8 mouse cellular contexts compared by ENCODE assay signal in the genomic region with DNA sequence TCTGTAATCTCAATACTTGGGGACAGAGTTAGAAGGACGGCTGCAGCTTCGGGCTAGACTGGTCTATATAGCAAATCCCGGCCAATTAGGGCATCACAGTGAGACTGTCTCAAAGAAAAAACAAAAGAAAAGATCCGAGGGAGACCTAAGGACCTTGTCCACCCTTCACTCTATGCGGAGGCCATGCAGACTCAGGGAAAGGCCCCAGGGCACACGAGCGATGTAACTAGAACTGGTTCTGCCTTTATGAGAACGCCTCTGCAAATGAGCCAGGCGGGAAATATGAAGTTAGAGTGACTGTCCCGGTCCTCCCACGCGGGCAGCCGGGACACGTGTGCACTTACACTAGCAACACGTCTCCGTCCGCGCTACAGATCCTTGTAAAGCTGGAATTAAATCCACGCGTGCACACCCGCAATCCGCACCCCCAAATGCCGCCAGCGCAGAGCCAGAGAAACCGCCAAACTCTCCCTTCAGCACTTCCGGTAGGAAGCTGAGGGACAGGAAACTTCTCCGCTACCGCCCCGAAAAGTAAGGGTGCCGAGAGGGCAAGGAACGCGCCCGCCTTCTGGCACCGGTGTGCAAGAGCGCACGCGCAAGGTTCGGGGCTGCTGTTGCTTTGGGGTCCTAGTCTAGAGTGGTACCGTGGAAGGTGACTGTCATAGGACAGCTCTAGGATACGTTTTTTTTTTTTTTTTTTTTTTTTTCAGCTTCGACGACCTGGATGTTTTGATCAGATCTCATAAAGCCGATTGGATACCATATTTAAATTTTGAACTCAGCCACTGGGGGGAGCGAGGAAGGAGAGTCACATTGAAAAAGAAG. TPM values are rescaled to one million over a fixed set of nuclear protein-coding genes. Genes with fewer than 3 reads are reported as not detected.
DNase-seq lines count a peak whose midpoint lies in the region; ATAC-seq lines count a peak whose summit lies in the region.

A gene (minus strand): TSS at position 492 of the 825 bp plus-strand sequence.

- DNase-seq in adrenal gland, adult (ENCODE audit: inconsistent age in 2 of 2, low spot score in 1 of 2): peak; percentile 95 to 97
- DNase-seq in embryo, embryonic 10.5 days (ENCODE audit: low spot score): peak; percentile 97
- peak; percentile 90 for DNase-seq in gastrocnemius, postnatal 25 days
- DNase-seq in intestine, embryonic 14.5 days (ENCODE audit: low spot score): peak; percentile 95
- peak; percentile 92 to 95 for DNase-seq in left cerebral cortex, postnatal 14 days (ENCODE audit: low spot score in 2 of 2)
- DNase-seq in mesoderm, embryonic 11.5 days (ENCODE audit: low read depth, low spot score): peak; percentile 95
- peak; percentile 90 to 91 for DNase-seq in right cerebral cortex, postnatal 36 days (ENCODE audit: low spot score in 2 of 2)
- DNase-seq in yolk sac, embryonic 10.5 days (ENCODE audit: low spot score): peak; percentile 93

- under 1% methylated on average over 44 of the region's 44 CpGs for whole genome bisulfite sequencing in intestine, embryonic 14.5 days

- peak within 1 kb of the TSS; percentile 77 for H3K4me2 ChIP-seq in intestine, embryonic 14.5 days (ENCODE audit: low read length)

- peak within 1 kb of the TSS; percentile 83 for H3K4me3 ChIP-seq in intestine, embryonic 14.5 days (ENCODE audit: low read depth, low read length)

- no peaks in the 10 kb centered on the region for H3K27me3 ChIP-seq in intestine, embryonic 14.5 days (replicated peaks; ENCODE audit: control insufficient read depth, insufficient read depth, low read length)

- peaks cover 27% of the 10 kb centered on the region for H3K36me3 ChIP-seq in intestine, embryonic 14.5 days (ENCODE audit: control insufficient read depth, insufficient read depth, low read length)

- H3K9me3 ChIP-seq in intestine, embryonic 14.5 days (ENCODE audit: control insufficient read depth, low read length): no peaks in the 10 kb centered on the region

- H3K9ac ChIP-seq in intestine, embryonic 14.5 days (ENCODE audit: low read length): peak within 1 kb of the TSS; percentile 86

- H3K4me1 ChIP-seq in intestine, embryonic 14.5 days (replicated peaks; ENCODE audit: control insufficient read depth, insufficient read depth, low read length): peaks cover 8% of the 10 kb centered on the region

- H3K27ac ChIP-seq in intestine, embryonic 14.5 days (ENCODE audit: low read depth): peak within 1 kb of the TSS; percentile 70

- ATAC-seq in intestine, embryonic 14.5 days (replicated peaks; ENCODE audit: low FRiP score, low TSS enrichment, low read depth): peak; percentile 92

- intact Hi-C loops in left cerebral cortex, postnatal 14 days (cut with DNase I): loop anchor here (2.0 kb wide), 1 partner anchor 51 kb away; no protein-coding TSS in a partner anchor

RNA-seq across cellular contexts. Expression of the gene that starts here (rescaled TPM):
- 1 to 10 TPM; 2.6 to 4.3 TPM for total RNA-seq in gastrocnemius, postnatal 25 days (2021)
- polyA plus RNA-seq in intestine, embryonic 14.5 days (2014; fragmentation: Nextera tagmentation; extraction: Ambion mirVana): 11.4 and 16.2 TPM in 2 replicates
- total RNA-seq in left cerebral cortex, postnatal 14 days (2021): 1 to 10 TPM; 8.0 to 8.2 TPM

Comparison
In these comparisons a context has a peak if more than half of its experiments do, and no peak if none do; other contexts are left out.
1. Peak in every context shown above with its lines: DNase-seq, ATAC-seq, H3K4me3 ChIP-seq and H3K27ac ChIP-seq.